Mouse (Mus musculus) CD8-positive naive resting alpha-beta T cell, adult 2 months (primary cell): ENCODE measurements at regions not wholly inside any gene's neighbourhood (a gene's known extent, or its start where the extent isn't known, plus 50 kb on each side); places are given as distances from the start of the nearest gene placed in this dataset.
"Not testable (repeated sequence)": the region's sequence is repeated elsewhere in the genome, so short reads cannot be mapped to it uniquely, and the experiment has no call there.

Source experiments
- DNase-seq, 2 experiments: peaks; one replicate each; pipeline ENCODE4 v3.0.0; 2022; ENCODE audit warnings: low read depth in 2 of 2, low spot score in 2 of 2

DNA sequence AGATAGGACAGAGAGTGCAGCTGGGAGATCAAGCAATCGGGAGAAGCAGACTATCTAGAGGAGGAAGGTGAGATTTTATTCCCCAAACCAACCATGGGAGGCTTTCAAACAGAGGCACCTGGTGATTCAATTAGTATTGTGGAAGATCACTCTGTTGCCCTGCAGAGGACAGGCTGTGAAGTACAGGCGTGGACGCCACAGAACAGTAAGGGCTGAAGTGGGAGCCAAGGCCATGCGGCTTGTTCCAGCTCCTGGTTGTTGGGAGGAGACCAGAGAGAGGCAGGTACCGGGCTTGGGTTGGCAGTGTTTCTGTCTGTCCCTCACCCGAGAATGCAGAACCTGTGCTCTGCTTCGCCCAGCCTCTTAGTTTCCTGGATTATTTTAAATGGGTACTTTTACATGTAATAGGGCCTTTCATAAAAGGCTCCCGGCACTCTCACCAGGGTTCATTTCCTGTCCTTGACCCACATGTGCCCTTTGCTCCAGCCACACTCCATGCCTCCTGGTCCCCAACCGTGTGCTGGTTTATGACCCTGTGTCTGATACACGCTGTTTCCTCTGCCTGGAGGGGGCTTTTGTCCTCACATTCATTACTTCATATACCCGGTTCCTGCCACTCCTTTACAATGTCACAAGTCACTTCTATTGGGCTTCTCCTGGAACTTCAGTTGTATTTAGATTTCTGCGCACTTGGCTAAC is 58.3 kb downstream of the Vcpkmt start:
- no peak for DNase-seq

DNA sequence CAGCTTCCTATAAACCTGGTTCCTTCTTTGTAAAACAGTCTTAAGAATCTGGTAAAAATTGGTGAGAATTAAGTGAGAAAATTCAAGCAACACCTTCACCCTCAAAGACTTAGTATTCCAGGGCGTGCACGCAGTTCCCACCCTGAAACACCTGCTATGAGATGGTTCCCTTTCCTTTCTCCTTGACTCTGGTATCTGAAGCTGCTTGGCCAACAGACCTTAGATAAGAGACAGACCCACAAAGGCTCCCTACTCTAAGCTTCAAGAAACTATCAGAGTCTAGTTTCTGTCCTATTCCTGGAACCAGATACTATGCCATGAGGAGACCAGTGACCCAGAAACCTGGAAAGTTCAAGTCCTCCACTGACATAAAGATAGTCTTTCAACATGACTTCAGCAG is 63.0 kb downstream of the Vcpkmt start:
- DNase-seq: no peak

DNA sequence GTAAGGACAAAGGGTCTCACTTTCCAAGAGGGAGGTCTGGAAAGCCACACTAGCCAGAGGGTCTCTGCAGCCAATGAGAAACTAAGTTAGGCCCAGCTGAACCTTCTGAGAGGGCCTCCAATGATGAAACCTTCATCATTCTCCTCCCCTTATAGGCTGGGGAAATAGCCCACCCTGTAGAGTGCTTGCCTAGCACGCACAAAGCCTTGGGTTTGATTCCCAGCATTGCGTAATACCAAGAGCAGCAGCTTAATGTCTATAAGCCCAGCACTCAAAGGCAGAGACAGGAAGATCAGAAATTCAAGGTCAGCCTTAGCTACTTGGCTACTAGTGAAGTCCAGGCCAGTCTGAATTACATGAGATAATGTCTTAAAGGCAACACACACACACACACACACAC is 63.8 kb downstream of the Vcpkmt start:
- no peak for DNase-seq

DNA sequence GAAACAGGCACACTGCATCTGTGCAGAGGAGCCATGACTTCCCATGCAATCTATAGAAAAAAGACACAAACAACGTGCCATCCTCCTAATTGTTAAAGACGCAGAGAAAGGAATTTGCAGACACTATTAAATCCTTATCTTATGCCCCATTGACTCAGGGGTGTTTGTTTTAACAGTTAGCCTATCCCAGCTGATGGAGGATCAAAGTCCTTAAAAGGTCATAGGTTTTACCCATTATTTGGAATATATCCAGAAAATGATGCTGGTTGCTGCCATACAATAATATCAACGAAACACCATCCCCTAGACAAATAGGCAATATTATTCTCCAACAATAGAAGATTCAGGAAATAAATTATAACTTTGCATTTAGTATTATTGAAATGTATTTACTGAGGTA is 65.2 kb downstream of the Vcpkmt start:
- no peak for DNase-seq

DNA sequence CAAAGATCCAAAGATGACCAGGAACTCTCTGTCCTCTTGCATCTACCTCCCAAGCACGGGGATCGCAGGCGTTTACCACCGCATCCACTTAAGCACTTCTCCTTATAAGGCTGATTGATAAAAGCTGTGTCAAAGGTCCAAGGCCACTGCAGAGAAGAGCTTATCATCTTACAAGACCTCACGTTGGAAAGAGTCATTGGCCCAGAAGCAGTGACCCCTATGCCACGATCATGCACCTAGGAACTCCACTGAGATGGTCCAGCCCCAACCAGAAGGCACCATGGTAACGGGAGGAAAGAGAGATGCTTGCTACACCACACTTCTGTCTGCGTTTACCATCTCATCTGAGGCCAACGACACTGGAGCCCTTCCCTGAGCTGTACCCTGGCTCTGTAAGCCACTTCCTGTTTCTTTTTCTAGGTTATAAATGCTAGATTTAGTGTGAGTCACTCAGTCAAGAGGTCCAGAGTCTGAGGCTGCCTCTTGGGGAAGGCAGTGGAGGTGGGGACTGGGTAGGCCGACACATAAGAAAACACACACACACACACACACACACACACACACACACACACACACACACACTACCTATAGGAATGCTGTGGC is 66.4 kb downstream of the Vcpkmt start:
- peak; percentile 43 to 58 for DNase-seq

DNA sequence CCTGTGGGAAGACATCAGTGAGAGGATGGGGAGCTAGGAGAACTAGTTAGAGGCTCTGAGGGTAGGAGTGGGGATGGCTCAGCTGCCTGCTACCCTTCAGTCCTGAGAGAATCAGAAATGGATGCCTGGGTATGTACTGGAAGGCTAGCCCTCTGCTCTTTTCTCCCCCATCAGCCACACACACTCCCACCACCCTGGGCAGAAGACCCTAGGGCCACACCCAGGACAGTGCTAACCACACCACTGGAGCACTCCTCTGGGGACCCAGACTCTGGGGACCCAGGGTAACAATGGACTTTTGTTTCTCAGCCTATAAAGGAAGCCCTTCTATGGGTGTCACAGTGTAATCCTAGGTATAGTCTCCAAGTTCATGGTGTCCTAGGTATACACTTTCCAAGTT is 67.0 kb downstream of the Vcpkmt start:
- no peak for DNase-seq

DNA sequence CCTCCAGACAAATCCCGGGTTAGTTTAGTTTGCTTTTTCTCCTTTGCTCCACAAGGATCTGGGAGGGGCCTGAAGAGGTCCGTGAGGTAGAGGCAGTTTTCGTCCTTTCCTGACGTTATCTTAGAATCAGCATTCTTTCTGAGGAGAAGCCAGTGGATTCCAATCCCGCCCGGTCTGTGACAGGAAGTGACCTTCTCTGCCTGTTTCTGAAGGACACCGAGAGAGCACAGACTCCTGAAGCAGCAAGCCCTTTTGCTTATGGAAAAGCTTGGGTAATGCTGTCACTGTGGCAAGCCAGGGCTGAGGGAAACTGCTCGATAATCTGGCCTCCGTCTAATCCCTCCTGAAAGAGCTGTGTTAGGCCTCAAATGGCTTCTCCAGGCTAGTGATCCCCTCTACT is 67.7 kb downstream of the Vcpkmt start:
- DNase-seq: no peak

DNA sequence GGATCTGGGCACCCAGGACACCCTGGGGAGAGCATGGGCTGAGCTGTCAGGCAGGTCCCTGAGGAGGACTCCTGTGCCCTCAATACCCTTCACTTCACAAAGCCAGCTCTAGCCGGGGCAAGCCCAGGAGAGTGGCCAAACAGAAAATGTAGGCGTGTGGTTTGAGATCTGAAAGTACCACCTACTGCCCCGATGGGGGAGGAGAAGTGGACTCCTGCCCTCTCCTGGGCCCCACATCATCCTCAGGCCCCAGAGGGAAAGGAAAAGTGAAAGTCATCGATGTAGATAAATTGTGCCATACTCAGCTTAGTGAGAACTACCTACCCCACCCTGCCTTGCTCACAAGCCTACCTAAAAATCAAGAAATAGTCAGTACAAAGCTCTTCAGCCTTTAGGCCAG is 69.7 kb downstream of the Vcpkmt start:
- no peak for DNase-seq

DNA sequence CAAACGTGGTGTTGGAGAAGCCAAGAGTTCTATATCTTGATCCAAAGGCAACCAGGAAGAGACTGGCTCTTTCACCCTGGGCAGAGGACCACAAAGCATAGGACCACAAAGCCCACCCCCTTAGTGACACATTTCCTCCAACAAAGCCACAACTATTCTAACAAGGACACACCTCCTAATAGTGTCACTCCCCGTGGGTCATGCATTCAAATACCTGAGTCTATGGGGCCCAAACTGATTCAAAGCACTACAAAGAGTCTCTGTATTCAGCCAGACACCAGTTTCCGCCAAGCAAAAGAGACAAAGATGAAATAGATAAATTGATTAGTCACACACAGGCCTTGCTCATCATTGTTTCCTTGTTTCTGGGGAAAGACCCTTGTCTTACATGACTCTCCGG is 72.1 kb downstream of the Vcpkmt start:
- no peak for DNase-seq

DNA sequence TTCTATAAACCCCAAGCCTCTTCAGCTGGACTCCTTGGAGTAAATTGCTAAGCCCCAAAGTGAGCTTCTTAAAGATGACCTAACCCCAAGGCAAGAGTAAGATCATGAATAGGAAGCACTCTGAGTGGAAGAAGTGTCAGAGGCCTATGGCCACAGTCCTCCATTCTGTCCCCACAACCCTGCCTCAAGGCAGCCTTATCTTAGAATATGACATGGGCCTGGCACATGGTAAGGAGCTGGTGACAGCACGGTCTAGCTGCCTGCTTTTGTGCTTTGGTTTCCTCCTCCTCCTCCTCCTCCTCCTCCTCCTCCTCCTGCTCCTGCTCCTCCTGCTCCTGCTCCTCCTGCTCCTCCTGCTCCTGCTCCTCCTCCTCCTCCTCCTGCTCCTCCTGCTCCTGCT is 73.6 kb downstream of the Vcpkmt start:
- not testable (repeated sequence) for DNase-seq

DNA sequence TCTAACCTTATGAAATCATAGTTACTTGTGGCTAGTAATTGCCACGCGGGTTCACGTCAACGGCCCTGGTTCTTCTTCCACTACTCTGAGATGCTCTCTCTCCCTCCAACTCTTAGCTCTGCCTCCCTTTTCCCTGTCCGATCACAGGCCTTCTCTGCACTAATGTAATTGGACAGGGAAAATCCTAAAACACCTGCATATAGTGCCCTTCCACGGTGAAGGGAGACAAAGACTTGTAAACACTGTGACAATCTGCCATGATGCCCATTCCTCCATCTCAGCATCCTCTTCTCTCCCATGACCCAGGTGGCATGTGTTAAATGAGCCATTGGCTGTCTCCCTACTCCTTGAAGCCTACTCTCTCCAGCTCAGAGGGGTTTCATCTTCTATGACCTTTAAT is 74.9 kb downstream of the Vcpkmt start:
- DNase-seq: no peak

DNA sequence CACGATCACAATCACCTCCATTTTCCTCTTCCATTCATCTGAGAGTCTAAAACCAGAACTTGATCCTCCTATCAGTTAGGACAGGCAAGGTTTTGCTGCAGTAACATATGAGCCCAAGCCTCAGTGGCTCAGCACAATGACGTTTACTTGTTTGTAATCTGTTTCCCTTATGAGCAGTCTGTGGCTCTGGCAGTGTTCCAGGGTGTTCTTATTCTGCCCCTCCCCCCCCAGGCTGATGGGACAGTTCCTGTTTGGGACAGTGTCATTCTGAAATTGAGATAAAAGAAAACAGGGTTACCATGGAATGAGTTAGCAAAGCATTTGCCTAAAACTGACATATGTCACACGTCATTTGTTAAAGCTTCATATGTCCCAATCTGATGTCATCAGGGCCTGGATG is 75.5 kb downstream of the Vcpkmt start:
- no peak for DNase-seq

DNA sequence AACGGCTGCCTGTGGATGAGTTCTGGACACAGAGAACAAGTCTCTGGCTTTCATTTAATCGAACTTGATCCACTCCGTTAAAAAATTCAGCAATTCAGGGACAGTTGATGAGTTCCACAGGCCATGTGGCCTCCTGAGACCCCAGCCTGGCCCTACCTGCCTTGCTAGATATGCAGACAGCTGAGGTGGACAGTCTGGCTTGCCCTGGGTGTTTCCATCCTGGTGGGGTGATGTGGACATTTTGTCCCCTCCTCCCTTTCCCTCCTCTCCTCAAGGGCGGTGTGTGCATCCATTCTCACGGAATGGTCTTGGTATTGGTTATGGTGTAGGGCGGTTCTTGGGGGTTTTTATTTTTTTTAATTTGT is 80.1 kb downstream of the Vcpkmt start:
- no peak for DNase-seq

DNA sequence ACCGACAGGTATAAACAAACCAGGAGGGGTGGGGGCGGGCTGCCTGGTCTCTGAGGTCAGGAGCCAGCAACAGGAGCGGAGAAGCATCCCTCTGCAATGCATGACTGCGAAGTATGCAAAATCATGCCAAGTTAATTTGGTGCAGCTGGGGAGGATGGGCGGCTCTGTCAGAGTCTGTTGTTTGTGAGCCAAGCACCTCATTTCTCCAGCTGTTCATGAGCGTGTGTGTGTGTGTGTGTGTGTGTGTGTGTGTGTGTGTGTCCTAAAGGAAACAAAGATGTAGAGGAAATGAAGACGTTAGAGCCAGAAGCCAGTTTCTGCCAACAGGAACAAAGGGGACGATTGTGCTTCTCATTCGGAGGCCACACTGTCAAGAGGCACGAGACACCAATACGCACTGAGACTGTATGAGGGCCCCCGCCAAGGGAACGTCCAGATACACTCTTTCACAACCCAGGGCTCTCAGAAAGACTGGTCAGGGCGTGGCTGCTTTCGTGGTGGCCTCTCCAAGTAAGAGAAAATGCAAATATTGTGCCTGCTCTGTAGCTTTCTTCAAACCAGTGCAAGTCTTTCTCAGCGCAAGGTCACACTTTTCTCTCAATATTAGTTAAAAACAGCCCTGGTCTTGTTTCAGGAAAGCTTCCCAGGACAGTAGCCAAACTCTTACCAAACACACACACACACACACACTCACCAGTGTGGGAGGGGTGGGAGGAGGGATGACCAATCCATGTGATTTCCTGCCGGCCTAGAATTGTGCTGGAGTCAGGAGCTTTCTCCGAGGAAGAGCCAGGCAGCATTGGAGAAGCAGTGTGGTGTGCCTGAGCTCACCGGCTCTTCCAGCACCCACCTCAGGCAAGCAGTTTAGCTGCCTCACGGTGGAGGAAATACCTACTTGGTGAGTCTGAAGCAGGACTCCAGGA is 80.8 kb downstream of the Vcpkmt start:
- peak; percentile 22 to 42 for DNase-seq

DNA sequence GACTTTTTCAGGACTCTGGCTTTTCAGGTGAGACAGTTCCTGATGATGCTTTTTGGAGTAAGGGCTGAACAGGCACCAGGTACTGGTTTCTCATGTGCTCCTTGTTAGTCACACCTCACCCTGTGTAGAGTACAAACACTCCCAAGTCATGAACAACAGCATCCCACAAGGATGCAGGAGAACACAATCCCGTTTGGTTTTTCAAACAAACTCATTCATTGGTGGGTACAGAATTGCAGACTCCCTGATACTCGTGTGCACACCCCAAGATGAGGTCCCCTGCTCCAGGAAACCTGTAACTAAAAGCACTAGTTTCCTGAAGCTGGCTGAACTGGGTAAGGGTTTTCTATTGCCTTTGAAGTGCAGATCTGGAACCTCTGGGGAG is 81.5 kb downstream of the Vcpkmt start:
- no peak for DNase-seq

DNA sequence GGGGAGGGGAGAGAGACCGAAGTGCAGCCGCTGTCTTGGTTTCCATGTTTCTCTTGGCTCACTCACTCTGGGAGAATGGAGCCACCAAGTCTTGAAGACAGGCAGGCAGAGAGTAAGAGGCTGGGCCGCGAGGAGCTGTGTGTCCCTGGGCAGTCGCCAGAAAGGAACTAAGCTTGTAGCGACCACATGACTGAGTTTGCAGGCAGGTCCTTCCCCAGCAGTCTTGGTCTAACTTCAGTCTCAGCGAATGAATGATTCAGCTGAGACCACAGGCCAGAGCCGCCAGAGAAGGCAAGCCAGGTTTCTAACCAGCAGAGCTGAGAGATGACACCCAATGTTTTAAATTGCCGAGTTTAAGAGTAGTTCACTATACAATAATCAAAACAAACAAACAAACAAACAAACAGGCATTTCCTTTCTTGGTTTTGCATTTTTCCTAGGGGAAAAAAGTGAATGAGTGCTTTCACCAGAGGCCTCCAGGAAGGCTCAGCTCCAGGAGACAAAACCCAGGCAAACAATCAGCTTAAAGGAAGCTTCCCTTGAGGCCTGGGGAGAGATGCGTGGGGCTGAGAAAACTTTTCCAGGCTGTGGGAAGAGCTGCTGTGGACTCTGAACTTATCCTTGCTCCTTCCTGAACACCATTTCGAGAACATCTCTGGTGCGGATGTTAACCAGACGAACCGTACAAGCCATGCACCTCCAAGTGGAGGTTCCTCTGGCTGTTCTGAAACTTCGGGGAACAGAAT is 82.1 kb downstream of the Vcpkmt start:
- DNase-seq: no peak

DNA sequence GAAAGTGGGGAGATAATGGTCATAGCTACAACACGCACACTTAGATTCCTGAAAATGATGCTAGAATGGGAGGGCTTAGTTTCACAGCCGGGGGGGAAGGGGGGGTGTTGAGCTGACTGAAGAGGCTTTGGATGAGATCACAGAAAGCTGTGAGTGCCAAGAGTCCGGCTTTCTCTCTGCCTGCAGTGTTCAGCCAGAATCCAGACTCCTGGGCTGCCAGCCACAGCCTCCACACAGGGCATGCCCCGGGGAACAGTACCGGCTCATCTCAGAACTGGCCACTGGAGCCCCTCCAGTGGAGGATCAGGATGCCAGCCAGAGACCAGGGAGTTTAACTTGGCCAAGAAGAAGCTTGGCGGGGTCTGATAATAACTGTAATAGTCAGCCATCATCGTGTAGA is 85.7 kb downstream of the Vcpkmt start:
- DNase-seq: no peak

DNA sequence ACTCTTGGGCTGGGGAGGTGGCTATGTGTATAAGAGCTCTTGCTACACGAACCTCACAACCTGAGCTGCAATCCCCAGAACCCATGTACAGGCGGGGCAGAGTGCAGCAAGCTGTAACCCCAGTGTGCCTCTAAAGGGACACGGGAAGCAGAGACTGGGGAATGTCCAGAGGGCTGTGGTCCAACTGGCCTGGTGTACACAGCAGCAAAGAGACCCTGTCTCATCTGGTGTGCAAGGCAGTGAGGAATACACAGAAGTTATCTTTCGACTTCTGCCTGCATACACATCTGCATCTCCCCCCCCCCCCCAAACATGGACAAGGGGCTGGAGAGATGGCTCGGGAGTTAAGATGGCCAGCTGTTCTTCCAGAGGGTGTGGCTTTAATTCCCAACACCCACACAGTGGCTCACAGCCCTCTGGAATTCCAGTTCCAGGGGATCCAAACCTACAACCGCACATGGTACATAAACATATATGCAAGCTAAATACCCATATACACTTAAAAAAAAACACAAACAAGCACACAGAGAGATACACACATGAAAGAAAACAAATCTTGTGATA is 86.4 kb downstream of the Vcpkmt start:
- DNase-seq: no peak

DNA sequence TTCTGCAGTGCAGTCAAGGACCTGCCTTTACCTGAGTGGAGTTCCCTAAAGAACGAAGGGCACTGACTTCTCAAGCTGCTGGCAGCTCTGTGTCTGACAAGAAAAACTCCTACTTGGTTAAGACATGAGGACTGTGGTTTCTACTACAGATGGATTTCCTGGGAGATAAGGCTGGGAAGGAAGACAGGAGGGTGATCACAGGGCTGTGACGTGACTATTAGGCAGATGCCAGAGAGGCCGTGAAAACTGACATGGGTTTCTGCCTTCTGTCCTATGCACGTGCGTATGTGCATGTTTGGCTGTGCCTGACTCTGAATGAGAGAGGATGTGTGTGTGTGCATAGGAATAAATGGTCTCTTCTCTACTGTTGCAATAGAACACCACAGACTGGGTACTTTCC is 87.1 kb downstream of the Vcpkmt start:
- DNase-seq: no peak

DNA sequence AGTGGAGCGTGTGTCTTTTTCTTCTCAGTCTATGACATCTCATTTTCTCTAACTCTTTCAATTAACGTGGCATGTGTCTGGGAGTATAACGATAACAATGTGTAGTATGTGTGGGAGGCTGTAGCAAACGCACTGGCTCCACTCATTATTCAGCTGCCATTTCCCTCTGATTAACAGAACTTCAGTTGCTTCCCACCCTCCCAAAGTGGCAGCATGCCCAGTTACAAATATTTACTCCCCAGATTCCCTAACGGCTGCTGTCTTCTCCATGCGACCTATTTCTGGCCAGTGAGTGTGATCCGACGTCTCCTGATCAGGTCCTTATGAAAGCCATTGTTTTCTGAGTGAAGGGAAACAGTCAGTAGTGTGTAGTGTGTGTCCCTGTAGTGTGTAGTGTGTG is 88.2 kb downstream of the Vcpkmt start:
- DNase-seq: no peak

DNA sequence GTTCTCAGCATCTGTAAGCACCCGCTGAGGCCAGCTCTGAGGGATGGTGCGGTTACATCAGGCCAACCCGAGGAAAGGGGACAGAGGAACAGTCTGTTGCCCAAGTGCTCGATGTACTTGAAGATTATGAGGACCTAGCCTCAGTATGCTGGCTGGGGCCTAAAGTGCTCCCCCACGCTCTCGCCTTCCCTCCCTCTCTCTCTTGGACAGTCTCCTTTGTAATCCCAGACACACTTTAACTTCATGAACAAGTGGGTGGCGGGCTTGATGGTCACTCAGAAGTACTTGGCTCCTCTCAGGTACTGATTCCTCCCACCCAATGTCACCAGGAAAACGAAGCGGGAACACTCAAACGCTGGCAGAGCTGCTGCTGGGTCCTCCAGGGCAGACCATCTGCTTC is 93.1 kb downstream of the Vcpkmt start:
- no peak for DNase-seq
